Mouse (Mus musculus): ENCODE measurements around the gene Dlg1.

GRCm38 (mm10) chr16:31878052-31878451 lies 214.8 kb downstream of the Dlg1 start:
- no peak for TF ChIP-seq CTCF (IDR thresholded peaks at IDR 0.05)
- no peak for TF ChIP-seq EP300 (IDR thresholded peaks at IDR 0.05)
